Mouse (Mus musculus) megakaryocyte, embryonic 14.5 days (primary cell): Measurements from ENCODE around the gene Tnks2.

Source experiments
- FLI1 ChIP-seq: IDR thresholded peaks from 2 replicates; pipeline ENCODE4 v1.6.1; 2012; ENCODE audit warnings: low read length, inconsistent platforms, mixed read lengths
- GATA1 ChIP-seq: IDR thresholded peaks from 3 replicates; pipeline ENCODE4 v1.6.1; 2012; ENCODE audit warnings: mixed read lengths, low read length, inconsistent platforms, borderline replicate concordance

- no peak for TF ChIP-seq GATA1
- no peak for TF ChIP-seq FLI1
These were observed 31.9 kb downstream of the Tnks2 start for GRCm38 (mm10) chr19:36865905-36866304.
